Mouse (Mus musculus): ENCODE data around the gene Polrmt.

DNA sequence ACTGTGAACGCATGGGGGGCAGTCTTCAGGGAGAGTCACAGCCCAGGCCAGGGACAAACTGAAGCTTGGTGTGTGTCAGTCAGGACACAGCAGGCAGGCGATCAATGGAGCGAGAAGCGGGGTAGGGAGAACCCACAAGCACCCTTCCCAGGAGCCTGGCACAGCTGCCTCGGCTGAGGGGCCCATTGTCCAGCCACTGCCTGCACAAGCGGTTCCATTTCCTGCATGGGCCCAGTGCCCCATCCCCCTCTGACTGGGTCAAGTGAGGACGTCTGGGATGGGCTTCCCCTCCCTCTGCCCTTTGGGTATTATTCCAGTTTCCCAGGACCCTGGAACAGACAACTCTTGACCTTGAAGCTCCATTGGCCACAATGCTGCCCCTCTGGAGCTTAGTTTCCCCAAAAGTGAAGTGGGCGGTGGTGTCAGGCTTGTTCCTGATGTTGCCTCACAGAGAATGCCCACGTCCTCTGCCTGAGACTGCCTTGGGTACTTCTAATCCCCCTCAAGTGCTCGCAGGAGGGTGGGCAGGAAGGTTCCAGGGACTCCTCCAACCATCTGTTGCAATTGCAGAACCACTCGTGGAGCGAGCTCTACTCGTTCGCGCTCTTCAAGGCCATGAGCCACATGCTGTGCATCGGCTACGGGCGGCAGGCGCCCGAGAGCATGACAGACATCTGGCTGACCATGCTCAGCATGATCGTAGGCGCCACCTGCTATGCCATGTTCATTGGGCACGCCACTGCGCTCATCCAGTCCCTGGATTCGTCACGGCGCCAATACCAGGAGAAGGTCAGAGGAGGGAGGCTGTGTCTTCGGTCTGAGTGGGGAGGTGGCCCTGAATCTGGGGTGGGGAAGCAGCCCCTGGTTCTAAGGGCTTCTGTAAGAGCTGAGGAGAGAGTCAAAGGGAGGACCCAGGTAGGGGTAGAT lies 17.8 kb downstream of the Polrmt start:
- TF ChIP-seq CTCF (conservative IDR thresholded peaks at IDR 0.05; ENCODE audit: insufficient read depth, insufficient read length, low read depth, low read length) (no peak), POLR2A (IDR thresholded peaks at IDR 0.05; ENCODE audit: low read depth, low read length) (no peak)

All from kidney, adult 2 months (tissue).